Mouse (Mus musculus) brain, embryonic 14.5 days (tissue): ENCODE results near the gene Tbx21.

ENCODE experiments used
- CTCF ChIP-seq: fragments of 200-500 bp; IDR thresholded peaks from 2 replicates; pipeline ENCODE4 v1.5.1; 2012; ENCODE audit warnings: inconsistent platforms, mild to moderate bottlenecking, moderate library complexity, borderline replicate concordance; ENCODE audit not compliant: insufficient read depth, insufficient read length; ENCODE audit errors: extremely low read depth
- POLR2A ChIP-seq: fragments of 200-500 bp; IDR thresholded peaks from 2 replicates; pipeline ENCODE4 v1.6.1; 2012; ENCODE audit warnings: mild to moderate bottlenecking, inconsistent platforms, borderline replicate concordance; ENCODE audit not compliant: poor library complexity, insufficient read depth, insufficient read length, severe bottlenecking; ENCODE audit errors: extremely low read depth

GRCm38 (mm10) chr11:97123282-97123890 is 8.3 kb upstream of the Tbx21 start:
- TF ChIP-seq CTCF (peak; percentile 47; the same call in 1 of the 2 replicates), POLR2A (no peak)
